Mouse (Mus musculus): Measurements from ENCODE around the gene Pah.

- no peak for TF ChIP-seq CTCF (IDR thresholded peaks at IDR 0.05; ENCODE audit: low read depth, low read length)
- no peak for TF ChIP-seq GATA1 (IDR thresholded peaks at IDR 0.05; ENCODE audit: borderline replicate concordance, low read length)
- no peak for TF ChIP-seq TAL1 (conservative IDR thresholded peaks at IDR 0.05; ENCODE audit: low read depth, low read length)
- no peak for TF ChIP-seq POLR2AphosphoS5 (IDR thresholded peaks at IDR 0.05; ENCODE audit: insufficient replicate concordance, low read depth, low read length)
- TF ChIP-seq GATA2 (IDR thresholded peaks at IDR 0.05; ENCODE audit: borderline replicate concordance, low read depth, low read length) = no peak
Measured at GRCm38 (mm10) chr10:87545759-87546158, 24.2 kb downstream of the Pah start.

Data from G1E (cell line).